Mouse (Mus musculus): ENCODE data around the gene Dcpp1.

Gene Dcpp1

DNA sequence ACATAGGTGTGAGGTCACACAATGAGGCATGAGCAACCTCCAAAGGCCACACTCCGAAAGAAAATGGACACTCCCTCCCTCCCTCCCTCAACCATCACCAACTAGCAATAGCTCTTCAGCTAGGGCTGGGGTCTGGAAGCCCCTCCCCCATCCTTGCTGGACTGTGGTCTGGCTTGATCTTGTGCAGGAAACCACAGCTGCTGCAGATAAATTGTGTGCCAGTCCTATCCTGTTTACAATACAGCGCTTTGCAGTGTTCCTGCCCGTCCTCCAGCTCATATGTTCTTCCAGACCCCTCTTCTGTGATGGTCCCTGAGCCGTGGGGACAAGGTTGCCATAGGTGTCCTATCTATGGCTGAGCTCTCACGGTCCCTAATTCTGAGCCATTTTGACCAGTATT lies 50.5 kb downstream of the Dcpp1 start:
- DNase-seq (ENCODE audit: low spot score), result no peak

All from c-Kit-positive CD71-positive TER-119-positive erythroid progenitor cells, embryonic 14.5 days (primary cell).